Mouse (Mus musculus) adrenal gland, postnatal 14 days (tissue): Measurements from ENCODE around the gene Ehmt2. TPM values are rescaled to one million over a fixed set of nuclear protein-coding genes. Genes with fewer than 3 reads are reported as not detected.
A peak's percentile ranks its signal among the peaks of the same experiment; 100 is the strongest.
"Not testable (repeated sequence)": the region's sequence is repeated elsewhere in the genome, so short reads cannot be mapped to it uniquely, and the experiment has no call there.

Experiments
- DNase-seq: peaks from one replicate; pipeline ENCODE4 v3.0.0; 2021; ENCODE audit warnings: mixed read lengths
- total RNA-seq: library from RNA; stranded (reverse); gene quantifications from 2 replicates; pipeline ENCODE4 v1.2.3, GENCODE M21; 2021

Gene Ehmt2
- total RNA-seq, 1 experiment from 2014 or later: 112 TPM

DNA sequence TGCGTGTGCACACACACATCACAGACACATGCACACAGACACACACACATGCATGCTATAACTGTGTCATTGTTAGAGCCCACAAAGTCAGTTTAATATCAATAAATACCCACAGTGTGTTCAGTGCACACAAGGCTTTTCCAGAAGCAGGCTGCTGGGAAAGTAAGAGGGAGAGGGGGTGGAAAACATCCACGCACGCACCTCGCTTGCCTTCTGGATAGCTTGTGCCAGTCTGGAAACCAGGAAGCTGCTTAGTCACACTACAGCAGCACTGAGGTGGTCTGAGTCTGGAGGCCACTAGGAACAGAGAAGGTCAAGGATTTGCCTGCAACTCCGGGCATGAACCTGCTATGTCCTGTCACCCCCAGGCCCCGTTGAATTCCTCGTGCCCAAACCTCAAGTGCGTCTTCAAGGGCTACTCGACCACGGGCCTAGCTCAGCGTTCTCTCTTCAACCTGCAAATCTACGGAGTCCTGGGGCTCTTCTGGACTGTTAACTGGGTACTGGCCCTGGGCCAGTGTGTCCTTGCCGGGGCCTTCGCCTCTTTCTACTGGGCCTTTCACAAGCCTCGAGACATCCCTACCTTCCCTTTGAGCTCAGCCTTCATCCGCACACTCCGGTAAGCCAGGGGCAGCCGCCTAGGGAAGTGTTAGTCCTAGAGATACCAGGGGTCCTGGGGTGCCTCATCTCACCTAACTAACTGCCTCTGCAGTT, 29.2 kb downstream of the Ehmt2 start:
- DNase-seq: peak; percentile 73

DNA sequence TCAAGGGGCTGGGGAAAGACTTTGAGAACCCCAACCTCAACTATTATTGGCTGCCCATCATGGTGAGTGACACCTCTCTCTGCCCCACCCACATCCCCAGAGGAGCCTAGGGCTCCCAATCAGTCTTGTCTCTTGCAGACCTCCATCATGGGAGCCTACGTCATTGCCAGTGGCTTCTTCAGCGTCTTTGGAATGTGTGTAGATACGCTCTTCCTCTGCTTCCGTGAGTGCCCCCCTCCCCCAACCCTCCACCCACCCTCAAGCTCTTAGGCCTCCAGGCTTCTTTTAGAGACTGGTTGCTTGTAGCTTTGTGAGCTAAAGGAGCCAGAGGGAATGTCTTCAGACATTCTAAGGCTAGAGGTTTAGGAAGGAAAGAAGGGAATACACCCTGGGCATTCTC, 30.6 kb downstream of the Ehmt2 start:
- no peak for DNase-seq

DNA sequence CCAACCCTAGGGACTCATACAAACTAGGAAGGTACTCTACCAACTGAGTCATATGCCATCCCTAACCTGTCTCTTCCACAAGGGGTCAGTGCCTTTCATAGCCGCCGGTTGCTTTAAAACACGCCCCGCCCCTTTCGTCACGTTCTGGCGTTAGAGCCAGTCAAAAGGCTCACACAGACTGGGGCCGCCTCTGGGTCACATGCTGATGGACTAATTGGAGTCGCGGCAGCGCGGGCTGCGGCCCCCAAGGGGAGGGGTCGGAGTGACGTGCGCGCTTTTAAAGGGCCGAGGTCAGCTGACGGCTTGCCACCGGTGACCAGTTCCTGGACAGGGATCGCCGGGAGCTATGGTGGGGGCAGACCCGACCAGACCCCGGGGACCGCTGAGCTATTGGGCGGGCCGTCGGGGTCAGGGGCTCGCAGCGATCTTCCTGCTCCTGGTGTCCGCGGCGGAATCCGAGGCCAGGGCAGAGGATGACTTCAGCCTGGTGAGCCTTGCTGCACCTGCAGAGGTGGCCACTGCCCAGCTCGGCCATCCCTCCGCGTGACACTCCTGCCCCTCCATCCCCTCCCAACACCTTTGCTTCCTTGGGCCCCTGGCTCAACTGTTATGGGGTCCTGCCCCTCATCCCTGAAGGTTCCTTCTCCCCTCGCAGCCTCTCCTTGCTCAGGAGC, 32.9 kb downstream of the Ehmt2 start, which contains the start of gene Neu1:
TSS of gene Neu1 (plus strand) at position 193 of the 674 bp plus-strand sequence.
- peak; percentile 99 for DNase-seq

DNA sequence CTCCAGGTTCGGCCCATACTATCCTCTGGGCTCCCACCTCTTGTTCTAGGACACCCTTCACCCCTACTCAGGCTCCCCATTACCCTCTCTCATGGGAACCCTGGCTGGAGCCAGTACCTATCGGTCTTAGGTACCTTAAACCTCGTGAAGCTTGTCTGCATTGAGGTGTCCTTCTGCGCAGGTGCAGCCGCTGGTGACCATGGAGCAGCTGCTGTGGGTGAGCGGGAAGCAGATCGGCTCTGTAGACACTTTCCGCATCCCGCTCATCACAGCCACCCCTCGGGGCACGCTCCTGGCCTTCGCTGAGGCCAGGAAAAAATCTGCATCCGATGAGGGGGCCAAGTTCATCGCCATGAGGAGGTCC, 33.4 kb downstream of the Ehmt2 start:
- peak; percentile 40 for DNase-seq

DNA sequence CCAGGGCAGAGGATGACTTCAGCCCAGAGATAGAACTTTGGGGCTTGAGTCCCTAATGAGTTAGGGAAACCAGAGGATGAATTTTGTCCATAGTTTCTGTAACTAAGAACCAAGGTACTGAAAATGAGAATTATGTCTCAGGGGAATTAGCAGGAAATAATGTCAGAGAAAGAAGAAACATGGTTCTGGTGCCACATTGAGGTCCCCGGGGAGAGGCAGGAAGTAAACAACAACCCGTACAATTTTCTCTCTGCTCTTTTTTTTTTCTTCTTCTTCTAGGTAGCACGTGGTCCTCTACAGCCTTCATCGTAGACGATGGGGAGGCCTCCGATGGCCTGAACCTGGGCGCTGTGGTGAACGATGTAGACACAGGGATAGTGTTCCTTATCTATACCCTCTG, 34.0 kb downstream of the Ehmt2 start:
- no peak for DNase-seq

DNA sequence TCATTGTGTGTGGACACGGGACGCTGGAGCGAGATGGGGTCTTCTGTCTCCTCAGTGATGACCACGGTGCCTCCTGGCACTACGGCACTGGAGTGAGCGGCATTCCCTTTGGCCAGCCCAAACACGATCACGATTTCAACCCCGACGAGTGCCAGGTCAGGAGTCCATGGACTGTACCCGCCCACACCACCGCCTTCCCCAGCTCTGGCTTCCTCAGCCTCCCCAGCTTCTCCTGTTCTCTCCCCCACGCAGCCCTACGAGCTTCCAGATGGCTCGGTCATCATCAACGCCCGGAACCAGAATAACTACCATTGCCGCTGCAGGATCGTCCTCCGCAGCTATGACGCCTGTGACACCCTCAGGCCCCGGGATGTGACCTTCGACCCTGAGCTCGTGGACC, 35.8 kb downstream of the Ehmt2 start:
- no peak for DNase-seq

DNA sequence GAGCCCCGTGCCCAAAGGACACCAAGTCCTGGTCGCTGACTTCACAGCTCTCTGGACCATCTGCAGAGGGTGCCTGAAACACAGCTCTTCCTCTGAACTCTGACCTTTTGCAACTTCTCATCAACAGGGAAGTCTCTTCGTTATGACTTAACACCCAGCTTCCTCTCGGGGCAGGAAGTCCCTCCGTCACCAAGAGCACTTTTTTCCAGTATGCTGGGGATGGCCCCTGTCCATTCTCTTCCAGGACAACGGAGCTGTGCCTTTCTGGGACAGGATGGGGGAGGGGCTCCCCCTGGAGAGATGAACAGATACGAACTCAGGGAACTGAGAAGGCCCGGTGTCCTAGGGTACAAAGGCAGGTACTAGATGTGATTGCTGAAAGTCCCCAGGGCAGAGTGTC, 36.6 kb downstream of the Ehmt2 start:
- DNase-seq: peak; percentile 48

DNA sequence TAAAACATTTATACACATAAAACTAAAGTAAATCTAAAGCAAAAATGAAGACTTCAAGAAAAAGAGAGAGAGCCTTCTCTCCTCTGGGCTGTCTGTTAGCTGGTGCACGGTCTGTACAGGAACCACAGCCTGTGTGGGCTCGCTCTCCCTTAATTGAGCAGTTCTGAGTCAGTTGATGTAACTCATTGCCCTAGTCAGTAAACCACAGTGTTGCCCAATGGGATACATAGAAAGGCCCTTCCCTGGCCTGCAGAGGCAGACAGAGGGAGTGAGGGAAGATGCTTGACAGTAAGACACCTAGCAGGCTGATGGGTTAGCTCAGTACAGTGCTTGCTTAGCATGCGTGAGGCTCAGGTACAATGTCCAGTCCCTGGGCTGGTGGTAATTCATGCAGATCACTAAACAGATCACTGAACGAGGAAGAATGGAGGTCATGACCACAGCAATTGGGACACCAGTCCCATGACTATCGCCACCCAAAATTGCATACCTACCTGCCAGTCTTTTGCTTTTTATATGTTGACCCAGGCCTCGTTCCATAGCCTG, 39.8 kb downstream of the Ehmt2 start:
- DNase-seq: no peak

DNA sequence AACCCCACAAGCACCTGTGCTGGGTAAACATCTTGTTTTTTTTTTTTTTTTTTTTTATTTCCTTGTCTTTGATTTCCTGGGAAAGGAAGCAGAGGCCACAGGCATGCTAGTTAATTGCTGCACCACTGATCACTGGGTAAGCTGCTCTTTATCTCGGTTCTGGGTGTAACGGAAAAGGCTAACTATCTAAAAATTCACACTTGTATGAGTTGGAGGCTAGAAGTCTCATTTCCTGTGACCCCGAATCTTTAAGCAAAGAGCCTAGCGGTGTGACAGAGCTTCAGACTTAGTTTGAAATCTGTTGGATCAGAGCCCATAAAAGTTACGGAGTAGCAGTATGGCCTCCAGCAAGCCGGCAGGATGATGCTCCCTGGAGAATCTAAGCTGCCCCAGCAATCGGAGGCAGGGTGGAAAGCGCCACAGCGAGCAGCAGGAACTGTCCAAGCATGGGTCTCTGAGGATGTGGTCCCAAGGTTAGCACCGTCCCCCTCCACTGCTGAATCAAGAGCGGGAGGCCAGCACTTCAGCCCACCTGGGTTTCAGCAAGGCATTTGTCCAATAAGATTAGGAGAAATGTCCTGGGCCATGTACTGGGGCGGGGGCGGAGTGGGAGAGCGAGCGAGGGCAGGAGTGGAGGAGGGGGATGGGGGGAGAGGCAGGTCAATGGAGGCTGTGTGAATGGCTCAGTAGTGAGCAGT, 43.2 kb downstream of the Ehmt2 start:
- peak; percentile 53 for DNase-seq

DNA sequence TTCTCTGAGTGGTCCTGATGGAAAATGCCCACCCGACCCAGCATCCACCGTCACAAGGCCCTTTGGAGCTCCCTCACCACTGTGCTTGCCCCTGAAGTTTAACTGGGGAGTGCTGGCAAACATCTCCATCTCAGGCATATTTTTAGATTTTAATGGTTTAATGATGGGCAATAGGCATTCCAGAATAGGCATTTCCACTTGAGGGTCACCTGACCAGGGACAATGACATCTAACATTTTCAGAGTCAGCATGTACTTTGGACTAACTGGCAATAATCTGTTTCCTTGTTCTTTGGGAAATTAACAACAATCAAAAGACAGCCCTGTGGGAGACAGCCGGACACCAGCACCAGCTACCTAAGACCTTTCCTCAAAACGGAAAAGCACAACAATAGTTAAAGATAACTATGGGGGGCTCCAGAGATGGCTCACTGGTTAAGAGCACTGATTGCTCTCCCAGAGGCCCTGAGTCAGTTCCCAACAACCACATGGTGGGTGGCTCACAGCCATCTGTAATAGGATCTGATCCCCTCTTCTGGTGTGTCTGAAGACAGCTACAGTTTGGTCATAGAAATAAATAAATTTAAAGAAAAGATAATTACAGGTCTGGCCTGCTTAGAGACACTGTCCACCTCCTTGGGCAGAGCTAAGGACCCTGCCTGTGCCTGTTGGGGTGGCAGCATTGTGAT, 45.0 kb downstream of the Ehmt2 start:
- no peak for DNase-seq

DNA sequence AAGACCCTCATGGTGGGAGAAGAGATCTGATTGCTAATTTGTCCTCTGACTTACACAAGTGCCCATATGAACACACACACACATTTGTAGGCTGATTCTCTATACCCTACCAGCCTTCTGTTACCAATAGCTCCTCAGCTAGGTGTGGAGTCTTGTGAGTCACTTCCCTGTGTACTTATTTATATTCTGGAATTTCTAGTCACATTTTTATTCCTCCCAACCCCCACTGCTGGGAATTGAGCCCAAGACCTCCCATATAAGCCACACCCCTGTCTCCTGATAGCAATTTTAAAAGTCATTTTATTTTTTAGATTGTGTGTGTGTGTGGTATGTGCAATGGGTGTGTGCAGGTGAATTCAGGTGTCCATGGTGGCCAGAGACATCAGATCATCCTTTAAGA, 46.1 kb downstream of the Ehmt2 start:
- no peak for DNase-seq

DNA sequence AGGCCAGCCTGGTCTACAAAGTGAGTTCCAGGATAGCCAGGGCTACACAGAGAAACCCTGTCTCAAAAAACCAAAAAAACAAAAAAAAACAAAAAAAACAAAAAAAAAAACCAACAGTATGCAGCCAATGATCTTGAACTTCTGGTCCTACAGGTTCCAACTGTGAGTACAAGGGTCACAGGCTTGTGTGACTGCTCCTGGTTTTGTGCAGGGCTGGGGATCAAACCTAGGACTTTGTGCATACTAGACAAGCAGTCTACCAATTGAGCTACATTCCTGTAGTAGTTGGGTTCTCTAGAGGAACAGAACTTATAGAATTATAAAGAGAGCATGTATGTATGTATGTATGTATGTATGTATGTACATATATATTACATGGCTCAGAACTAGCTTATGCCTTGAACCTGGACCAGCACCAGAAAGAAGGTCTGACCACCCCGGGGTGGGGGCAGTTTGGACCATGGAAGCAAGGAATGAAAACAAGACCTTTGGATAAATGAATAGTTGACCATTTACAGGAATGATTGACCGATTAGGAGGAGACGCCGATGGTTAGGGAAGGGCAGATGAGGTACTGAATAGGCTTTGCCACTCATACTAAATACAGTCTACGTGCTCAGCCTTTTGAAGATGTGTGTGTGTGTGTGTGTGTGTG, 48.3 kb downstream of the Ehmt2 start:
- no peak for DNase-seq

DNA sequence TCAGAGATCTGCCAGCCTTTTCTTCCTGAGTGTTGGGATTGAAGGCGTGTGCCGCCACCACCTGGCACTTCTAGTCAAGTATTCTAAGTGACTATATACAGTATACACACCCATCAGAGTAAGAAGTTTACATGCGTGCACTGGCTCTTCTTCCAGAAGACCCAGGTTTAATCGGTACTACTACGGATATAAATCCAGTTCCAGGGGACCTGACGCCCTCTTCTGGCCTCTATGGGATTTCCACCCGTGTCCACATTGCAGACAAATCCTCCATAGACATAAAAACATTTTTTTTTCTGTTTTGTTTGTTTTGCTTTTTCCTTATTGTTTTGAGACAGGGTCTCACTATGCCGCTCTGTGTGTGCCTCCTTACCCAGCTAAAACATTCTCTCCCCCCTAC, 49.3 kb downstream of the Ehmt2 start:
- peak; percentile 64 for DNase-seq

DNA sequence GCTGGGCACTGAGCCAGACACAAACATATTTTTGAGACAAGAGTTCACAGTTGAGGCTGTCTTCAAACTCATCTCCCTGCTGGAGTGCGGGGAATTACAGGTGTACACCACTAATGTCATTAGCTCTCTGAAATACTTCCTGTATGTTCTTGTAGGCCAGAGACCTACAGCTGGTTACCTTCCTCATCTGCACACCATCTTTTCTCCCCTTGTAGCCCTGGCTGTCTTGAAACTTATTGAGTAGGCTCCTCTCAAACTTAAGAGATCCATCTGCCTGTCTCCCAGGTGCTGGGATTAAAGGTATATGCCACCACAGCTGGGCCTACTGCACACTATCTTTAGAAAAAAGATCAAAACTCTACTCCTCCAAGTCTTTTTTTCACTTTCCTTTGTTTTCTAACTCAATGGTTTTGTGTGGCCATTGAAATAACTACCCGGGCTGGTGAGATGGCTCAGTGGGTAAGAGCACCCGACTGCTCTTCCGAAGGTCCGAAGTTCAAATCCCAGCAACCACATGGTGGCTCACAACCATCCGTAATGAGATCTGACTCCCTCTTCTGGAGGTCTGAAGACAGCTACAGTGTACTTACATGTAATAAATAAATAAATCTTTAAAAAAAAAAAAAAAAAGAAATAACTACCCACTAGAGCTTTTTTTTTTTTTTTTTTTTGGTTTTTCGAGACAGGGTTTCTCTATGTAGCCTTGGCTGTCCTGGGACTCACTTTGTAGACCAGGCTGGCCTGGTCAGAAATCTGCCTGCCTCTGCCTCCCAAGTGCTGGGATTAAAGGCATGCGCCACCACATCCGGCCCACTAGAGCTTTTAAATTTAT, 50.7 kb downstream of the Ehmt2 start:
- not testable (repeated sequence) for DNase-seq

DNA sequence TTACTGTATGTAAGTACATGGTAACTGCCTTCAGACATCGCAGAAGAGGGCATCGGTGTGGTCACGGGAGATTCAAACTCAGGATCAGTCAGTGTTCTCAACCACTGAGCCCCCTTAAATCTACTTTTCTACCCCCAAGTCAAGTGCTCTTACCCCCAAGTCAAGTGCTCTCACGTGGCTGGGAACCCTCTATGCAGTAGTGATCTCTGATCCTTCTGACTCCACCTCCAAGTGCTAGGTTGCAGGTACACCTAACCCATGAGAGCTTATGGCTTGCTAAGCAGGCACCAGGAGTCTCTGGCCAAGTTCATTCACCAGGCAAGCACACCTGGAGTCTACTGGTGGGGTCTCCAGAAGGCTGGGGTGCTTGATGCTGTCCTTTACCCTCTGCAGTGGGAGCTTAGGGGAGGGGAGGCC, 51.3 kb downstream of the Ehmt2 start:
- no peak for DNase-seq

DNA sequence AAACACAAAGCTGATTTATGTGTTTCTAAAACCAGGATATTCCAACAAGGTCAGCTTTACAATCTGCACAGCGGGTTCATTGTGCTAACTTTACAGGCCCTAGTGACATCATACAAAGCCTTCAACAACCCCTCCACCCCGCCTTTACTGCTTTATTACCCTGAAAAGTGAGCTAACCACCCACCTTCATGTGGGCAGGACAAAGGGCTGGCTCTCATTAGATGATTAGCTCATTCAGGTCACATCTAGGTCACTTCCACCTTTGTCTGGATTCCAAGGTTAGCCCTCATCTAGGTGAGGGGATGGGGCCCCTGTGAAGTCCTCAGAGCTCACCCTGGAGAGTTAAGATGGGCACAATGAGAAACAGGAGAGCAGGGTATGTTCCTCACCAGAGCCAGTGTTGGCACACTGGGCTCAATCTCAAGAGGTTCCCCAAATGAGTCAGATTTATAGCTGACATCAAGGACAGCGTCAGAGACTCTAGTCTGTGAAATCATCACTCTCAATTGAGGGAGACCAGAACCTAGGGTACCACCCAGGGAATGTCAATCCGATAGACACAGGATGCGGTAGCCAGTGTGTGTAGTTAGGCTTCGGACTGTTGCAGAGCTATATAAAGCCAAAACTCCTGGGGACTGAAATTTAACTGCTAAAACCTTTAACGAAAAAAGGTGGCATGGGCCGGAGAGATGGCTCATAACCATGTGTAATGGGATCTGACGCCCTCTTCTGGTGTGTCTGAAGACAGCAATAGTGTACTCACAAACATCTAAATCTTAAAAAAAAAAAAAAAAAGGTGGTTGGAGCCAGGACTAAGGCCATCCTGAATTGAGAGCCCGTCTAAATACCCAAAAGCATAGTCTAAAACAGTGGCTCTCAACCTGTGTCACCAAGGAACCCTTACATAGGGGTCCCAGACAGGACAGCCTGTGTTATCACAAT, 52.5 kb downstream of the Ehmt2 start:
- DNase-seq: peak; percentile 24

DNA sequence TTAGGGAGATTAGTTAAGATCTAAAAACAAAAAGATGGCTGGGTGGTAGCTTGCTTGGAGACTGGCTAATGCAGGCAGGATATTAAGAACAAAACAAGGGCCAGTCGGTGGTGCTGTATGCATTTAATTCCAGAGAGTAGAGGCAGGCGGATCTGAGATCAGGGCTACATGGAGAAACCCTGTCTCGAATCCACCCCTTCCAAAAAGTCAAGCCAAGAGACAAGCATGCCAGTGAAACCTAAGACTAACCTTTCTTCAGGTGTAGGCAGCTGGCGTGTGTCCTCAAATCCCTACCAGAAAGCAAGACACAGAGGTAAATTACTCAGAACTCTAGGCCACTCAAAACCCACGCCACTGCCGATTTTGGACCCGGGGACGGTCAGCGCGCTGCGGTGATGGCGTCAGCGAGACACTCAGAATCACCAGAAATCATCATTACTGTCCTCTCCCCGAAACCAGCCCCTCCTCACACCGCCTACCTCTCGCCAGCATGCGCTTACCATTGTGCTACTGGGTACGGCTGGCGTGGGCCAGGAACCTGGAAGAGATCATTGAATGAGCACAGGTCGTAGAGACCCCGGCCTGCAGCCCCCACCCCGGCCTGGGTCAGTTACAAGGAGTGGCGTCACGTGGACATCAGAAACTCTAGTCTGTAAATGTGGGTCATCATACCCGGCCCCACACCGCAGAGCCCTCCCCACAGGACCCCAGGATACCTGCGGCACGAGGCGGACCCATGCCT, 53.5 kb downstream of the Ehmt2 start:
- DNase-seq: no peak

DNA sequence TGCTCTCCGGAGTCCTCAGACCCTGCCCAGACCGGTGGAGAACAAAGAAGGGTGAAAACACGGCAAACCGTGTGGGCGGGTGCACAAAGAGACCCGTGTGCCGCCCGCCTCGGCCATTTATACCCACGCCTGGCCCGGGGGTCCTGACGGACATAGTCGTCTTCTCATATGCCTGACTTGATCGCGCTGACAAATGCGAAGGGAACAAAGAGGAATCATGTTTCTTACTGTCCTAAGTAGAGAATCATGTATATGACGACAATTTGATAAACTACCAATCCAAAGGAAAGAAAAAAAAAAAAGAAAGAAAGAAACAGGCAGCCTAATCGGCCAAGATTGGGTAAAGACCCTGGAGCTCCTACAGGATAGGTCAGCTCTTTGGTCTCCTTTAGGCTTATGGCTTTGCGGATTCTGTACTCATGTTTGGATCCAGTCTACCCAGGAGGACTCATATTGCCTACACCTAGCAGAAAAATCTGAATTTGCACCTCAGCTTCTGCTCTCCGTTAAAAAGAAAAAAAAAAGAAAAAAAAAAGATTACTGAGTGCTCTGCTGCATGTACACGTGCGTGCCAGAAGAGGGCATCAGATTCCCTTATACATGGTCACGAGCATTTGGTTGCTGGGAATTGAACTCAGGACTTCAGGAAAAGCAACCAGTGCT, 54.2 kb downstream of the Ehmt2 start:
- DNase-seq: peak; percentile 90

DNA sequence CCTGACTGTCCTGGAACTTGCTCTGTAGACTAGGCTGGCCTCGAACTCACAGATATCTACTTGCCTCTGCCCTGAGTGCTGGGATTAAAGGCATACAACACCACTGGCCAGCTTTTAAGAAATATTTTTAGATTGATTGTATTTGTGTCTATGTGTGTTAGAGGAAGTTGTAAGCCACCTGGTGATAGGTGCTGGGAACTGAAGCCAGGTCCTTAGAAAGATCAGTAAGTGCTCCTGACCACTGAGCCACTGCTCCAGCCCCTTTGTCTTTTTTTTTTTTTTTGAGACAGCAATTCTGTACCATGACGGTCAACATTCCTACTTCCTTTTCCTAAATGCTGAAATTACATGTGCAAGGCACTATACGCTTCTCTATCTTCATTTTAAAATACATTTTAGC, 55.0 kb downstream of the Ehmt2 start:
- DNase-seq: no peak
